Mouse (Mus musculus) stomach, embryonic 14.5 days (tissue): ENCODE data around the gene Sh3bp1. TPM values are rescaled to one million over a fixed set of nuclear protein-coding genes. Genes with fewer than 3 reads are reported as not detected.
A peak's percentile ranks its signal among the peaks of the same experiment; 100 is the strongest.

Source experiments
- ATAC-seq: fragments of 200-750 bp; cut with Nextera tagmentation; 2 replicates; pipeline ENCODE4 v1.8.0; 2017; ENCODE audit warnings: low read depth, moderate TSS enrichment; ENCODE audit not compliant: insufficient number of reproducible peaks, insufficient read depth, low FRiP score
- H3K27ac ChIP-seq: fragments of 300-500 bp; sonication (generic); 2 replicates; pipeline ENCODE4 v1.5.1; 2014; ENCODE audit warnings: mild to moderate bottlenecking, low read length, moderate library complexity, mixed read lengths
- H3K27me3 ChIP-seq: fragments of 300-500 bp; sonication (generic); 2 replicates; pipeline ENCODE4 v1.6.1; 2014; ENCODE audit warnings: low read length, control low read depth, mixed read lengths; ENCODE audit not compliant: control insufficient read depth, insufficient read depth
- H3K36me3 ChIP-seq: fragments of 300-500 bp; sonication (generic); 2 replicates; pipeline ENCODE4 v1.6.1; 2014; ENCODE audit warnings: mild to moderate bottlenecking, control low read depth, low read length, moderate library complexity, mixed read lengths; ENCODE audit not compliant: control insufficient read depth, insufficient read depth
- H3K4me1 ChIP-seq: fragments of 300-500 bp; sonication (generic); 2 replicates; pipeline ENCODE4 v1.6.1; 2014; ENCODE audit warnings: low read length, control low read depth, mixed read lengths; ENCODE audit not compliant: control insufficient read depth, insufficient read depth
- H3K4me2 ChIP-seq: fragments of 300-500 bp; sonication (generic); replicated peaks from 2 replicates; pipeline ENCODE4 v1.6.1; 2014; ENCODE audit warnings: low read depth, low read length, control low read depth
- H3K4me3 ChIP-seq: fragments of 300-500 bp; sonication (generic); 2 replicates; pipeline ENCODE4 v1.5.1; 2014; ENCODE audit warnings: low read depth, low read length, control low read depth
- H3K9ac ChIP-seq: fragments of 300-500 bp; sonication (generic); replicated peaks from 2 replicates; pipeline ENCODE4 v1.6.1; 2014; ENCODE audit warnings: low read depth, mild to moderate bottlenecking, control low read depth, low read length, moderate library complexity, mixed read lengths
- H3K9me3 ChIP-seq: fragments of 300-500 bp; sonication (generic); 2 replicates; pipeline ENCODE4 v1.6.1; 2016; ENCODE audit warnings: low read depth, low read length, control low read depth; ENCODE audit not compliant: control insufficient read depth
- WGBS: fragments of 180-500 bp; shearing (Covaris S2); extraction: QIAGEN DNeasy Blood & Tissue Kit; methylation state at CpG from one replicate; pipeline ENCODE4 v1.1.7; 2014; 5-methylcytosine and 5-hydroxymethylcytosine counted together
- polyA plus RNA-seq: library from polyadenylated mRNA; unstranded; fragments of >200 nt; fragmentation: Nextera tagmentation; extraction: Ambion mirVana; gene quantifications from 2 replicates; pipeline ENCODE4 v1.2.1, GENCODE M21; 2014

Gene Sh3bp1
- polyA plus RNA-seq, 1 experiment from 2014 or later, result 51.4 TPM

DNA sequence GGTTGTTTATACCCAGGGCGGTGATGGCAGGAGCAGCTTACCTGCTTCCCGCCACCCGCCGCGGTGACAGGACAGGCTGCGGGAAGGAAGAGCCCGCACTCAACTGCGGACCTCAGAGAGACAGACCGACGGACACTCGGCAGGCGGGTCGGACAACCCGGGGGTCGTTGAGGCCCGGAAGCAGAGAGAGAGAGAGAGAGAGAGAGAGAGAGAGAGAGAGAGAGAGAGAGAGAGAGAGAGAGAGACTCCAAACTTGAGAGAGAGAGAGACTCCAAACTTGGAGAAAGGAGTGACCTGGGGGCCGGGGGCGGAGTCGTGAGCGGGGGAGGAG lies 194 bp upstream of the Sh3bp1 start, which contains the start of gene Gm49510:
Gene Gm49510 (plus strand): TSS at position 259 of the 331 bp plus-strand sequence.
- peak within 1 kb of the TSS; percentile 82 for H3K27ac ChIP-seq
- no peaks in the 10 kb centered on the region for H3K9me3 ChIP-seq
- H3K36me3 ChIP-seq, result peaks cover 17% of the 10 kb centered on the region; the same call in 1 of the 2 replicates
- H3K27me3 ChIP-seq, result no peaks in the 10 kb centered on the region
- H3K4me1 ChIP-seq, result peaks cover 46% of the 10 kb centered on the region
- WGBS, result 2% methylated on average over 20 of the region's 20 CpGs
- peak within 1 kb of the TSS; percentile 67 for H3K9ac ChIP-seq
- H3K4me2 ChIP-seq, result peak within 1 kb of the TSS; percentile 67
- ATAC-seq, result no peak
- peak within 1 kb of the TSS; percentile 67 for H3K4me3 ChIP-seq

DNA sequence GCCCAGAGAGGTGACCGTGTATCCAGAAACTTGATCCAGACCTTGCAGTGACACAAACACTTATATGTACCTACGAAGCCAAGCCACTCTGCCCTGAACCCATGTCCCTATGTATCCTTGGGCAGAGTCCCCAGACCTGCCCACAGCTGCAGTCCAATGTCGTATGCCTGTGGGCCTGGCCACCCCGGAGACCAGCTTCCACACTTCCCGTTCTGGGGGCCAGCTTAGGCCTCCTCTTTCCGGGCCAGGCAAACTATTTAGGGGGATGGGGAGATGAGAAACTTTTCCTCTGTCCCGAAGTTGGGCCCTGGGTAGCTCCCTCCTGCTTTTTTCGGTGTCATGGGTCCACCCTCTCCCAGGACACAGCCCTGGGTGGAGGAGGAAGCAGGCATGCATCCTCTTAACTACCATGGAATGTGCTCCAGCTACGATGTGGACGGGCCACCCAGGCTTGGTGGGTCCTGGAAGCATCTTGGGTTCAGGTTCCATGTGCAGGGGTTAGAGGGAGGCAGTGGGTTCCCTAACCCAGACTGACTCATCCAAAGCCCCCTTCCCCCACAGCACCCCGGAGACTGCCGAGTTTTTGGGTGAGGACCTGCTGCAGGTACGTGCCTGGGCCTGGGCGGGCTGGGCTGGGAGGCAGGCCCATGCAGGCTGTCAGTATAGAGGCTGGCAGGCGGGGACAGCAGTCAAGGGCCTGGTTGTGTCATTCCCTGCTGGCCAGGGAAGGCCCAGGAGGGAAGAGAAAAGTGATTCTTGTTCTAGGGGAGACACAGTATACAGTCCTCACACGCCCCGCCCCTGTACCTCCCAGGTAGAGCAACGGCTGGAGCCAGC lies 1.2 kb downstream of the Sh3bp1 start:
- 0 out of 2 replicates have a peak, but pooled peaks have one; percentile 5 for ATAC-seq
- Histone ChIP-seq H3K36me3 (peaks cover 30% of the 10 kb centered on the region; the same call in 1 of the 2 replicates), H3K27ac (peak overlapping the region; percentile 82), H3K4me1 (peaks cover 37% of the 10 kb centered on the region), H3K9ac (peak overlapping the region; percentile 67), H3K4me3 (peak overlapping the region; percentile 67), H3K9me3 (no peaks in the 10 kb centered on the region), H3K4me2 (peak overlapping the region; percentile 67), H3K27me3 (no peaks in the 10 kb centered on the region)
- WGBS, result 10% methylated on average over 18 of the region's 18 CpGs

DNA sequence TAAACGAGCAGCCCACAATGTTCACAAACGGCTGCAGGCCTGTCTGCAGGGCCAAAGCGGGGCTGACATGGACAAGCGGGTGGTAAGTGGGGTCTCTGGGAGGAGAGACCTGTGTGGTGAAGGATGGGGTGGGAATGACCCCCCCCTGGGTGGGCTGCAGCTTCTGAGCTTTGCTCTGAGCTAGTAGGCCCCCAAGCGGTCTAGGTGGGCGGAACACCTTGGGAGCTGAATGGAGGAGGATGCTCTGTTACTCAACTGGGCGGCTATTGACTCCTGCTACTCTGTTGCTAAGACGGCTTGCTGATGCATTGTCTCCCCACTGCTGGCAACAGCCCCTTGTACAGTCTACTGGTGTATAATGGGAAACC lies 1.8 kb downstream of the Sh3bp1 start:
- Histone ChIP-seq H3K27ac (peak overlapping the region; percentile 82; the same call in 1 of the 2 replicates), H3K9ac (peak overlapping the region; percentile 67), H3K9me3 (no peaks in the 10 kb centered on the region), H3K36me3 (peaks cover 35% of the 10 kb centered on the region; the same call in 1 of the 2 replicates), H3K4me2 (peak overlapping the region; percentile 67), H3K27me3 (no peaks in the 10 kb centered on the region), H3K4me1 (peaks cover 33% of the 10 kb centered on the region), H3K4me3 (peak overlapping the region; percentile 67)
- ATAC-seq, result 0 out of 2 replicates have a peak, but pooled peaks have one; percentile 1
- 36% methylated on average over 8 of the region's 8 CpGs for WGBS

DNA sequence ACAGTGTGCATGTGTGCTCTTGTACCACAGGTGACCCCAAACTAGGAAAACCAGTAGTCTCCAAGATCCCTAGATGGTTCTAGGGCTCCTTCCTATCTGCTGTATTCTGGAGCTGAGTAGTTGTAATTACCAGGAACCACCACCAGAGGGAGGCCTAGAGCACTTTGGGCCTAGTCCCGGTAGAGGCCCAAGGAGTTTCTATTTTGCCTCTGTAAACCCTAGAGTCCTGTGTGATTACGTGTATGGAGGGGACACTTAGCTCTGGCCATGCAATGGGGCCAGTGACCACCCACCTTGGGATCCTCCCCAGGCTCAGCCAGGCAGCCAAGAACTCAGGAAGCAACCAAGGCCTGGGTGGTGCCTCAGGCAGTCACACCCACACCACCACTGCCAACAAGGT lies 3.7 kb downstream of the Sh3bp1 start:
- Histone ChIP-seq H3K4me3 (no peak overlapping the region), H3K27me3 (no peaks in the 10 kb centered on the region), H3K36me3 (peaks cover 54% of the 10 kb centered on the region), H3K27ac (no peak overlapping the region), H3K9ac (no peak overlapping the region), H3K9me3 (no peaks in the 10 kb centered on the region), H3K4me1 (peaks cover 25% of the 10 kb centered on the region), H3K4me2 (0 out of 2 replicates have a peak overlapping the region, but pooled peaks have one; percentile 10)
- ATAC-seq, result no peak
- 10% methylated on average over 2 of the region's 2 CpGs for WGBS

DNA sequence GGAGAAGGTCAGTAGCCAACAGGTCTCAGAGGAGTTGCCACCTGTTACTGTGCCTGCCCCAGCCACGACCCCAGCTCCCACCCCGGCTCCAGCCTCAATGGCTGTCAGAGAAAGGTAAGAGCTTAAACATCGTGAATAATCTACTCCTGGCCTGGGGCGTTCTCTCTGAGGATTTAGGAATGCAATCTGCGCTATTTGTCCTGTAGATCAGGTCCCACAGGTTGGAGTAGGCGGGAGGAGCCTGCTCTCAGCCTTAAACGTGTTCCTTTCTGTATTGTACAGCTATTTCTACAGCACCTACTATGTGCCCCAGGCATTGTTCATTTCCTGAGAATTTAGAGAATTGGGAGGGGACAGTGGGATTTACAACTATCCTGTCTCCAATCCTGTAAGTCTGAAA lies 8.8 kb downstream of the Sh3bp1 start:
- Histone ChIP-seq H3K4me2 (no peak overlapping the region), H3K9ac (no peak overlapping the region), H3K4me1 (no peaks in the 10 kb centered on the region), H3K27me3 (no peaks in the 10 kb centered on the region), H3K4me3 (no peak overlapping the region), H3K9me3 (no peaks in the 10 kb centered on the region), H3K36me3 (peaks cover 80% of the 10 kb centered on the region), H3K27ac (no peak overlapping the region)
- WGBS, result 67% methylated on average over 7 of the region's 7 CpGs
- no peak for ATAC-seq

DNA sequence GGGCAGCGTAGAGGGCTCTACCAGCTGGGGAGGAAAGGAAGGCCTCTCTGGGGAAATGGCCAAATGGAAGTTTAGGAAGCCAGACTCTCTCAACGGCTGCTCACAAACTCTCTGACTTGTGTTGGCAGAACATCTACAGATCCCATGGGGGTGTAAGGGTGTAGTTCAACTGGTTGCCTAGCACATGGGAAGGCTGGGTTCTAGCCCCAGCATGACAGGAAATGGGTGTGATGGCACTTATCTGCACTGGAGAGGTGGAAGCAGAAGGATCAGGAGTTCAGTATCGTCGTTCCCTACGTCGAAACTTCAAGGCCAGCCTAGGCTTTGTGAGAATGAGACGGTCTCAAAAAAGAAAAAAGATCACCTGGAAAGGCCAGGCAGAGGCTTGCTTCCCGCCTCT lies 9.4 kb downstream of the Sh3bp1 start:
- 88% methylated on average over 8 of the region's 8 CpGs for WGBS
- Histone ChIP-seq H3K4me2 (no peak overlapping the region), H3K9ac (no peak overlapping the region), H3K4me3 (no peak overlapping the region), H3K36me3 (peaks cover 74% of the 10 kb centered on the region), H3K27ac (no peak overlapping the region), H3K4me1 (no peaks in the 10 kb centered on the region), H3K9me3 (no peaks in the 10 kb centered on the region), H3K27me3 (no peaks in the 10 kb centered on the region)
- ATAC-seq, result no peak

DNA sequence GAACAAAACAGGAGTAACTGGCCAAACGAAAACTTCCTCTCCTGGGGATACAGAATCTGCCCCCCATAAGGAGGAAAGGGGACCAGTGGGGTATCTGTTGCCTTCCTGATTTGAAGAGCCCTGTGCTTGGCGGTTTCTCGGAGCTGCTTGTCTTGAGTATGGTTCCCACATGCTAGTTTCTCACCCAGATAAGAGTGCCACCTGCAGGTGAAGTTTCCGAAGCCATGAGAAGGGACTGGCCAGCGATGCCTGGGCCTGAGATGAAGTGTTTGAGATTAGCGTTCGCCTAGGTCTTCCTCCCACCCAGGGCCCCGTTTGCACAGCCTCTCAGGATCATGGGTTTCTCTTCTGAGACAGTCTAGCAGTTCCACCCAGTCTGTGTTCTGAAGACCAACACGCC lies 12.5 kb downstream of the Sh3bp1 start:
- Histone ChIP-seq H3K27me3 (no peaks in the 10 kb centered on the region), H3K9me3 (no peaks in the 10 kb centered on the region), H3K9ac (no peak overlapping the region), H3K4me2 (no peak overlapping the region), H3K27ac (no peak overlapping the region), H3K4me3 (no peak overlapping the region), H3K36me3 (peaks cover 46% of the 10 kb centered on the region), H3K4me1 (peaks cover 19% of the 10 kb centered on the region)
- WGBS, result 33% methylated on average over 9 of the region's 9 CpGs
- no peak for ATAC-seq

DNA sequence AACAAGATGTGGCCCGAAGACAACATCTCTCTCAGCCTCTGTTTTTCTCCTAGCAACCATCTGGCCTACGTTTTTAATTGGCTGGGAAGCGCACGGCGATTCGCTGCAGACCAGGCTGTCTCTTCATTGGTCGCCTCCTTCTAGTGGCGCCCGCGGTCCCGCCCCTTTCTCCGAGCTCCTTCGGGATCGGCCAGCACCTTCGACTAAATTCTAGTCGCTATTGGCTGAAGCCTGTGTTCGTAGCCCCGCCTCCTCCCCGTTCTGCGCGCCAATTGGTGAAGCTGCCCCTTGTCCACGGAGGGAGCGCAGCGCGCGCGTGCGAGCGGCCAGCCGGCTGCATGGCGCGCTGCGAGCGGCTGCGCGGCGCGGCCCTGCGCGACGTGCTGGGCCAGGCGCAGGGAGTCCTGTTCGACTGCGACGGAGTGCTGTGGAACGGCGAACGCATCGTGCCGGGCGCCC lies 14.1 kb downstream of the Sh3bp1 start, which contains the start of gene Pdxp:
Gene Pdxp (plus strand): TSS at position 288 of the 459 bp plus-strand sequence.
- H3K4me2 ChIP-seq, result peak within 1 kb of the TSS; percentile 97
- H3K27ac ChIP-seq, result peak within 1 kb of the TSS; percentile 91
- under 1% methylated on average over 50 of the region's 51 CpGs for WGBS
- no peaks in the 10 kb centered on the region for H3K9me3 ChIP-seq
- peaks cover 34% of the 10 kb centered on the region for H3K36me3 ChIP-seq
- H3K4me3 ChIP-seq, result peak within 1 kb of the TSS; percentile 70
- H3K9ac ChIP-seq, result peak within 1 kb of the TSS; percentile 74
- peaks cover 19% of the 10 kb centered on the region for H3K4me1 ChIP-seq
- peak; percentile 91 for ATAC-seq
- H3K27me3 ChIP-seq, result no peaks in the 10 kb centered on the region
